Mouse (Mus musculus) granulocyte monocyte progenitor cell, adult 5-6 weeks (primary cell): ENCODE data around the gene Bspry. TPM values are rescaled to one million over a fixed set of nuclear protein-coding genes. Genes with fewer than 3 reads are reported as not detected.
A peak's percentile ranks its signal among the peaks of the same experiment; 100 is the strongest.

Experiments
- ATAC-seq: replicated peaks from 2 replicates; pipeline ENCODE4 v1.8.0; 2016; ENCODE audit warnings: mild to moderate bottlenecking, moderate TSS enrichment, inconsistent platforms; ENCODE audit not compliant: poor library complexity, severe bottlenecking
- total RNA-seq, 2 experiments: library from RNA; stranded (forward) in 1 of 2; stranded (reverse) in 1 of 2; fragments of 200-712, 200-1000 nt in 1 of 2; fragments of >200 nt in 1 of 2; fragmentation: Nextera tagmentation in 1 of 2; gene quantifications; 2 replicates each; pipeline ENCODE4 v1.2.3; 2014 to 2017

The Bspry gene
- total RNA-seq (2014; fragmentation: Nextera tagmentation): not detected in 2 replicates
- total RNA-seq (2017): 0.43 TPM in 1 of 2 replicates, not detected in the other

DNA sequence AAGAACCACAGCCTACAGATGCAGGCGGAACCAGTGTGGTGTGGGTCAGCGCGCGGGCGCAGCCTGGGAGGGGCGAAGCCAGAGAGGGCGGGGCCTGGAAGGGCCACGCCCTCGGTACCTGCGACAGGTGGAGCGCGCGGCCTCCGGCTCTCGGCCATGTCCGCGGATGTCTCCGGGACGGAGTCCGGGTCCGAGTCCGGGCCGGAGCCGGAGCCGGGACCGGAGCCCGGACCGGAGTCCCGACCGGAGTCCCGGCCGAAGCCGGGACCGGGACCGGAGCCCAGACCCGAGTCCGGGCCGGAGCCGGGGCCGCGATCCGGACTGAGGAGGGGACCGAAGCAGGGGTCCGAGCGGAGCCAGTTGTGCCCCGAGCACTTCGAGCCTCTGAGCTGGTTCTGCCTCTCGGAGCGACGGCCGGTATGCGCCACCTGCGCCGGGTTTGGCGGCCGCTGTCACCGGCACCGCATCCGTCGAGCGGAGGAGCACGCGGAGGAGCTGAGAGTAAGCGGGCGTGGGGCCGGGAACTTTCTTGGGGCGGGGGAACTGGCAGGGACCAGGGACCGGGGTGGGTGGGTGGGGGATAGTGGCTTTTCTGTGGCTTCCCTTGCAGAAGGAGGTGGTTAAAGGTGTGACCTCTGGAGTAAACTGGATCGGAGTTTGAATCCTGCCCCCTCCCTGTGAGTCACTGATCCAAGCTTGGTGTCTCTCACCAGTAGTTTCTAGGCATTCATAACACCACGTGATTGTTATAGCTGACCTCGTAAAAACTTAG lies at the start of gene Bspry:
Gene Bspry, plus strand, starts transcription at position 117 of the 772 bp plus-strand sequence.
- ATAC-seq: peak; percentile 47

DNA sequence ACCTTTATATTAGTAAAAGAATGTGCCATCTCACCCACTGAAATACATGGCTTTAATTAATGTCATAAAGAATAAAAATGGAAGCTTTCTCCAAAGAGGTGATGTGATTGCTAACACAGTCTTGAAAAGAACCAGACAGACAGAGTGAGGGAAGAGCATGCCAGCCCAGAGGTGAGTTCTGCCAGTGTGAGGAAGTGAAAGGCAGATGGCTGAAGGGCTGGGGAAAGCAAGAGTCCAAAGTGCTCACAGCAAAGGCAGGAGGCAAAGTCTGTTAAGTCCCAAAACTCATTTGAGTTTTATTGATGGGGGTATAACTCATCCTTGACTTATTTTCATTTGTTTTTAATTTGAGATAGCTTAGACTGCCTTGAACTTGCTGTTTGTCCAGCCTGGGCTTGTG lies 49.2 kb upstream of the Bspry start:
- no peak for ATAC-seq

DNA sequence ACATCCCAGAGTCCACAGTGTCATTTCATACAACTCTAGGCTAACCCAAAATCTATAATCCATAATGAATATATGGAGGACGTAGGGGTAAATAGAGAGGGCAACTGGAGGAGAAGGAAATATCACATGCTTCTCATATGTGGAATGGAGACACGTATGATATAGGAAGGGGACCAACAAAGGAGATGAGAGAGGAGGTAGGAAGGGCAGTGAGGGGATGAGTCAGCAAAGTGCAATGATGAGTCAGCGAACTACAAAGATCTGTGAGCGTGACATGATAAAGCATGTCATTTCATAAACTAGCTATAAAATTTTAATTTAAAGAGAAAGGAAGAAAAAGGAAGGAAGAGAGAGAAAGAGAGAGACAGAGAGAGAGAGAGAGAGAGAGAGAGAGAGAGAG lies 48.3 kb upstream of the Bspry start:
- ATAC-seq: no peak

DNA sequence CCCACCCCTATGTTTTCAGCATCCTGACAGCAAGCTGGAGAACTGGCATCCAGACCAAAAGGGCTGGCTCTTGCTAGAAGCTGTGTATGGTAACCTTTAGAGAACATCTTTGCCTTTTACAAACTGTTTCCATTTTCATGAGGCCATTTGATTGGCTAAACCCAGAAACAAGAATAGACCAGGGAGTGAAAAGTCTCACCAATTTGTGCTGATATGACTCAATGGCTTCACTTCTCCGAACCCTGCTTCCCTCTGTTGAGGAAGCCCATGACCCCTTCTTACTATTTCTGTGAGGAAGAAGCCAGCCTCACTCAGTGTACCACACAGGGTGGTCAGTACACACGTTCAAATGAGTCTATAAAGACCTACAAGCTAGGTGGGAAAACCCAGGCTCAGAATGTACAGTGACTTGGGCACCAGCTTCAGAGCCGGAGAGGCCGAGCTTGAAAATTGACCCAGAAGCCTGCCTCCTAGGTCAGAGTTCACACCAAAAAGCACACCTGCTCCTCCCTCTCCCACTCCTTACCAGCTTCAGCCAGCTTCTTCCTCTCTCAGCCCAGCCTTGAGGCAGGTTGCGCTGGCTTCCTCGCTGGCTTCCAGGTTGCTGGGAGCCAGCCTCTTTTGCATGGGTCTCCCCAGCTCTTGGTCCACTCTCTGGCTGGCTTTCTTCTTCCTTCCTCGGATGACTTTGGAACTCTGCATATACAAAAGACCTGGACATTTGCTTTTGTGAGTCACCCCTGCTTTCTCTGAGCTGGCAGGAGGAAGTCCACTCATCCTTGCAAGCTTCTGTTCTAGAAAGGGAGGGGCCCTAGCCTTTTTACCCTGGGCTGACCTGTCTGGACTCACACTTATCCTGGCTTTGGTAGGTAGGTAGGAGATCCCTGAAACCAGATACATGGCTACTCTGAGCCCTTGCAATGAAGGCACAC lies 45.6 kb upstream of the Bspry start:
- 0 out of 2 replicates have a peak, but pooled peaks have one; percentile 12 for ATAC-seq

DNA sequence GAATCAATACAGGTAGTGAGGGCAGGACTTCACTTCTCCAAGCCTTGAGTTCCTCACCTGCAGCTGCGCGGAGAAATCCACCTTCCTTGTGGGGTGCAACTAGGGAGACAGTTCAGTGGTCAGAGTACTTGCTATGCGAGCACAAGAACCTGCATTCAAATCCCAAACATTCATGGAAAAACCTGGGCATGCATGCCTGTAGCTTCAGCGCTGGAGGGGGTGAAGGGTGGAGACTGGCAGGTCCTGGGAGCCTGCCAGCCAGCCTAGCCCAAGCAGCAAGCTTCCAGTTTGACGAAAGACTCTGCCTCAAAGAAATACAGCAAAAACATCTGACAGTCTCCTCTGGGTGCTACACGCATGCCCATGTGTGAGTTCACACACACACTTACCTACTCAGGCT lies 44.8 kb upstream of the Bspry start, which contains the start of gene Rnf183:
Gene Rnf183, minus strand, starts transcription at position 172 of the 400 bp plus-strand sequence.
- ATAC-seq: no peak

DNA sequence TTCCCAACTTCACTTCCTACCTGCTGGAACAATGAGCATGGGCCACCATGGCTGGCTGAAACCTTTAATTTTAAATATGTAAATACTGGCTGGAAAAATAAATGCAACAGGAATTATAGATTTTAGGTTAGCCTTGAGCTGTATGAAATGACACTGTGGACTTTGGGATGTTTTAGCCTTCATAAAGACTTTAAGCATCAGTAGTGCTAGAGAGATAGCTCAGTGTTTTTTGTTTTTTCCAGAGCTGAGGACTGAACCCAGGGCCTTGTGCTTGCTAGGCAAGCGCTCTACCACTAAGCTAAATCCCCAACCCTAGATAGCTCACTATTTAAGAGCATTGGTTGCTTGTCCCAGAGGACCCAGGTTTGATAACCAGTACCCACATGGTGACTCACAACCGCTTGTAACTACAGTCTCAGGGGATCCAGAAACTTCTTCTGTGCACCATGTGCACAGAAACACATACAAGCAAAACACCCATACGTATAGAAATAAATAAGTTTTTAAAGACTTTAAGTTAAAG lies 42.5 kb upstream of the Bspry start:
- no peak for ATAC-seq

DNA sequence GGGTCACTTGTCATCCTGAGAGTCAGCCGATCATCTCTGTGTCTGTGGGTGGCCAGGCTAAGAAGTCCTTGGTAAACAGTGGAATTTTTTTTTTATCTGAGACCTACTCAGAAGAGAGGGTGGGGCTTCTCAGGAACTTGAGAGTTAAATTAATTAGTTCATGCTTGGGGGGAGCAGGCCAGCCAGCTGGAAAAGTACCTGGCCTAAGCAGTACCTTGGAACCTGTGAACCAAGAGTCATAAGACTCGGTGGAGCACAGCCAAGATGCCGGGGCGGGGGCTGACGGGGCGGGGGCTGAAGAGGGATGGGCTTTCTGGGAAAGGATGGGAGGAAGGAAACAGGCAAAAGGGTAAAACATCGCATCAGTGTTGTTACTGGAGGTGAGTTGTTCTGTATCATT lies 42.0 kb upstream of the Bspry start:
- no peak for ATAC-seq

DNA sequence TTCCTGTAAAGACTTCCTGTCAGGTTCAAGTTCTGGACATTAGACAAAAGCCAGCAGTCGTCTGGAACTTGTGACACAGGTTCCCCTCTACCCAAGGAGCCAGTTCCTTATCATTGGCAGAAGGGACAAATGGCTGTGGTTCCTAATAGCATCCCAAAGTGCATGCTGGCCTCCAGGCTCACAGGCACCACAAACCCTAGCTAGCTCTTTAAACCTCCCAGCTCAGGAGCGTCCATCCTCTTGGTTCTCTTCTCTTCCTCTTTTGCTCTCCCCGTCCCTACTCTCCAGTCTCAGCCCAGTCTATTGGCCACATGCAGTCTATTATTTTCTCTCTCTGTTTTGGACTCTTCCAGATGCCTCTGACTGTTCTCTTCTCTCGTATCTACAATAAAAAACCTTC lies 40.1 kb upstream of the Bspry start:
- peak; percentile 82 for ATAC-seq

DNA sequence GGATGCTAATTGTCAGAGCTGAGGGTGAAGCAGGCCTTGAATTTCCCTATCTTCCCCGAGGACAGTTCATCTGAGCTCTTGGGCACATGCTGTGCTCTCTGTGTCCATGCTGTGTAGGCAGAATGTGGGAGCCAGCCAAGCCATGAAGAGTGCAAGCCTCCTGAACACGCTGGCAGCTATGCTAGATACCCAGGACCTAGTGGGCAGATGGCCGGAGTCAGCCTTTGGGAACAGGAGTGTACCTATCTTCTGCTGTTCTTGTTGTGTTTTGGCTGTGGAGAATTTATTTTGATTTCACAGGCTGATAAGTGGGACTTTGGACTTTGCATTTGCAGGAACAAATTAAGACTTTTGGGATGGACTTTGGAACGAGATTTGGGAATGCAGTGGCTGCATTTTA lies 39.3 kb upstream of the Bspry start:
- no peak for ATAC-seq

DNA sequence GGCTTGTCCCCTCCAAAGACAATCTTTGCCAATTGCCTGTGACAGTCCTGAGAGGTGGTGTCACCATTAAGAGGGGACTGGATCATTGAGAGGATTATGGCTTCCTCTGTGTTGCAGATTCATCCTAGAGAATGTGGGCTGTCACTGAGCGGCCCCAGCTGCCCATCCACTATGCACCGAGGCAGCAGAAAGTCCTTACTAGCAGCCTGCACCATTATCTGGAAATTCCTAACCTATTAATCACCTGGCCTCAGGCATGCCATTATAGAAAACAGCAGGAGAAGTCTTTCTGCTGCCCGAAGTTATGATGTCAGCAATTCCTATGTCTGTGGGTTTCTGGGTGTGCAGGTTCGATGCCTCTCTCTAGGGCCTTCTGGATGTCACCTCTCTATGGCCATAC lies 38.9 kb upstream of the Bspry start:
- no peak for ATAC-seq

DNA sequence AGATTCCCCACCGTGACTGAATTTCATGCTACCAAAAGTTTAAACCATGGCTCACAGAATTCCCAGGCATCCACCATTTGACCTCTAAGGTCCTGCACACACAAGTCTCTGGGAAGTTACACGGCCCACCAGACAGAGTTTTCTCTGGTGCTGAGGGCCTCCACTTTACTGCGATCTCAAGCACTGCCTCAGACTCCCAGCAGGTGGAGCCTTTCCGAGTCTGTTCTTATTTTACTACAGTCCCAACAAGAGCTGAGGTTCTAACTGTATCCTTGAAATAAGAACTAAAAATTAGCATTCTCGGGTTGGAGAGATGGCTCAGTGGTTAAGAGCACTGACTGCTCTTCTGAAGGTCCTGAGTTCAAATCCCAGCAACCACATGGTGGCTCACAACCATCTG lies 24.9 kb upstream of the Bspry start:
- peak; percentile 69 for ATAC-seq

DNA sequence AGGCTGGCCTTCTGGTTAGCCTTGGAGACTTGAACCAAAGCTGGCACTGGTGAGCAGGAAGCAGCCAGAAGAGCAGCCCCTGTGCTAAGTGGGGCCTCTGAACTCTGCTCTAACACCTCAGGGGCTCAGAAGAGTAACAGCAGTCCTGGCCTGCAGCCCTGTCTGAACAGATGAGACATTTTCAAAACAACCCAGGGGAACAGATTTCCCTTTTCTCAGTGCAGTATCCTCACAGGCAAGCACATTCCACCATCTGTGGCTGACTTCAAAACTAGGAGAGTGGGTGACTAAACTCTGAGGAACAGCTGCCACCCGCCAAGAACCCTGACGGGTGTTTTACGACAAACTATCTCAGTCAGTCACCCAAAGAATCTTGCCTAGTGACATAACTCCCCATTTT lies 20.8 kb upstream of the Bspry start:
- ATAC-seq: no peak

DNA sequence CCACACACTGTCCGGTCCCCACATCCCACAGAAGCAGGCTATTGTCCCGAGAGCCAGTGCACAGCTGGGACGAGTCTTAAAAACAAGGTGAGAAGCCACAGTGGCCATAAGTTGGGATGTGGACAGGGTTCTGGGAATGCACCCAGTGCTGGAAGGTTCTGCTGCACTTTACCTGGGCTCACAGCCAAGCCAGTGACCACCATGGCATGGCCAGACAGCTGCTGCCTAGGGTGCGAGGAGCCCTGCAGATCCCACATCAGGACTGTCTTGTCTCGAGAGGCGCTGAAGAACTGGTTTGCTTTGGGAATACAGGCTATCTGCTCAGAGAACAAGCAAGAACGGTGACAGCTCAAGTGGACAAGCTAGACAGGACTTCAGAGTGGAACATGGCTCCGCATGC lies 19.5 kb upstream of the Bspry start:
- ATAC-seq: no peak

DNA sequence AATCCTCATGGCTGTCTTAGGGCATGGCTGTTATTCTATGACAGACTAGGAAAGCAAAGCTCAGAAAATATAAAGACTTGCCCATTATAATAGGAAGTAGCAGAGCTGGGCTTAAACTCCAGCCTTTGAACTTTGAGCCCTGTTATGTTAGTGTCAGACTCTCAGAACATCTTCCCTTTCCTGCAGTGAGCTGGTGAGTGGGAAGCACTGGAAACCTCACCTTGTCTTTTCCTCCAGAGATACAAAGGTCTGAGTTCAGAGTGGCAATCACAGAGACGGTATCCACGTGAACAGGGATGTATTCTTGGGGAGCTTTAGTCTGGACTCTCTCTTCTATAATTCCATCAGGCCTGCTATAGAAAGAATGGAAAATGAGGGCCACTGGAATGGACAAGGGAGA lies 16.7 kb upstream of the Bspry start:
- no peak for ATAC-seq

DNA sequence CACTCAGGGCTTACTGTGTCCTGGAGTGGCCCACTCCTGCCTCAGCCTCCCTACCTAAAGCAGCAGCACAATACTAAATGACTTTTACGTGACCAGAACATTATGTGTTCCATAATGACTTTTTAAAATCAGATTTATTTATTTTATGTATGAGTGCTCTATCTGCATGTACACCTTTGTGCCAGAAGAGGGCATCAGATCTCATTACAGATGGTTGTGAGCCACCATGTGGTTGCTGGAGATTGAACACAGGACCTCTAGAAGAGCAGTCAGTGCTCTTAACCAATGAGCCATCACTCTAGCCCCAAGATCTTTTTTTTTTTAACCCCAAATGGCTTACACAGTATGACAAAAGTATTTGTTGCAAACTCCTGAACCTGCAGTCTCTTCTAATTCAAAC lies 11.7 kb upstream of the Bspry start:
- no peak for ATAC-seq

DNA sequence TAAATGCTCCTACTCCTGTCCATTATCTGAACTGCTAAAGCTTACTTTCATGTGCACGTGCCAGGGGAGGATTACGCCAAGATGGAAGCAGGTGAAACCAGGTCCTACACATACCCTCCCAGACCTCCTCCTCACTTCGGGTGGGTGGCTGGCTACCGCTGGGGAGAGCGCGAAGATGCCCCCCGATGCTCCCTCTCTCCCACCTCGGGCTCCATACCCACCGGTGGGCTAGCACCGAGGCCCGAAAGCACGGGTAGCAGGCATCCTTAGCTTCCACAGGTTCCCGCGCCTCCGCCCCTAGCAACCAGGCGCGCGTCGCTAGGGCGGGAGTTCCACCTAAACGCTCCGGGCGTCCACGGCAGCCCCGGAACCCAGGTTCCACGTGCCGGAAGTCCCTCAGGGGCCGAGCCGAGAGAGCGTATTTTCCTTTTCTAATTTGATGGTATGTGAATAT lies 9.2 kb upstream of the Bspry start, which contains the start of gene Wdr31:
Gene Wdr31, minus strand, starts transcription at position 299 of the 454 bp plus-strand sequence.
- ATAC-seq: peak; percentile 100

DNA sequence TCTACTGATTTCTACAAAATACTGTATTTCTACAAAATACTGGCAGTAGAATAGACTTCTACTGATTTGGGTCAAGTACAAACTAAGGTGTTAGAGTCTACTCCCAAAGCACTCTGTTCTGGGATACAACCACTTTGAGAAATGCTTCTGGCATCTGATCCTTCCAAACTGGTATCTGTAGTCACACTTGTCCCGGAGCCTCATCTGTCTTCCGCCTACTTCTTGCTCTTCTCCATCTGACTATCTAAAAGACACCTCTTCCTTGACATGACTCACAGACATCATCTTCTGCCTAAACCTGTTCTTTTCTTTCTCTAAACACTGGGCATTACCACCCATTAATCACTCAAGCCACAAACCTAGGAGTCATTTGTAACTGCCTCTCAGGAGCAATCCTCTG lies 7.8 kb upstream of the Bspry start:
- no peak for ATAC-seq

DNA sequence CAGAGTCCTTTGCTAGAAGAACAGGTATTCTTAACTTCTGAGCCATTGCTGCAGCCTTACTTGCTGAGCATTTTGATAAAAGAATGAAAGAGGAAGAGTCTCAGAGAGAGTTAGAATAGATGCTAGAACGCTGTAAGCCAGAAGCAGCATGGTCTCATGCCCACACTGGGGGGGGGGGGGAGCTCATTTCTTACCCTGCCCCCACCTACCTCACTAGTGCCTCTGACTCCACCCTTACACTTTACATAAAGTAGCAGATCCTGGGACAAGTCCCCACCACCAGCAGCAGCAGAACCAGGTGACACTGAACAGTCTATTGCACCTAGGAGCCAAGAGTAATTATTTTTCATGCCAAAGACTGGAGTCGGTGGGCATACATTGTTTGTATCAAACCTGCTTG lies 4.7 kb upstream of the Bspry start:
- ATAC-seq: no peak

DNA sequence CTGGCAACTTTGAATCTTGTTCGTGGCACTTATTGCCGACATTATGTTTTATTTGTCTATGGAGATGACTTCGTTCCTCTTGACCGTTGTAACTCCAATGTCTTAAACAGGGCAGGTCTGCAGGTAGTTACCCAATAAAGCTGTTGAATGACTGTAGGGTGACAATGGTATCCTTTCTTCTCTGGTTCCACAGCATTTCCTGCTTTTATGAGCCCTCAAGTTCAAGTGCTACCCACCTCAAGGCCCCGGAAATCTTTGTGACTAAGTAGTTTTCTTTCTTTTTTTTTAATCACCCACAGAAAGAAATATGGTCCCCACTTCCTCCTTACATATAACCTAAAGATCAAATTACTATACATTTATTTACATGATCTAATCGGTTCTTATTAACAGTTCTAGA lies 4.1 kb upstream of the Bspry start:
- no peak for ATAC-seq

DNA sequence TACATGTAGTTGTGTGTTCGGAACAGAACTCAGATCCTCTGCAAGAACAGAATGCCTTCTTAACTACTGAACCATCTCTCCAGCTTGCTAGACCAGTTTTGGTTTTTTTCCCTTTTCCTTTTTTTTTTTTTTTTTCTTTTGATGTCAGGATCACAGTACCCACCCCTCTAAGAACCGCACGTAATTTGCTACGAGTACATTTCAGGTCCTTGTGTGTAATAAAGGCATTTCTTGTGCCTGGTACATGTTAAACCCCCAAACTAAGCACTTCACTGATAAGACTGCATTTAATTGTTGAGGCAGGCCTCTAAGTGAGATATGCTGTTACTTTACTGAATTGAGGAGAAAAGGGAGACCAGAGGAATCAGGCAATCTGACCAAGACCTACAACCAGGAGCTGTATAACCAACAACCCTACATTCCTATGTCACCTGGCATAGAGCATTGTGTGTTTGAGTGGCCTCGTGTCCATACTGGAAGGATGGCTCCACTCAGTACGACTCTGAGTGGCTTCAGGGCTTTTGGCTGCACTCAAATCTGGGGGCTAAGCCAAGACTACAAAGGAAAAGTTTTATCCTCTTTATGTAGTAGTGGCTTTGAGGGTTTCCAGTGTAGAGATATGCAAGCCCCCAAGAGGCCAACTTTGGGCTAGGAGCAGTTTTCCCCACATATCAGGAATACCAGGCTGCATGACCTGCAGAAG lies 2.2 kb upstream of the Bspry start:
- ATAC-seq: no peak
